Mouse (Mus musculus): ENCODE results near the gene 4933407L21Rik. TPM values are rescaled to one million over a fixed set of nuclear protein-coding genes. Genes with fewer than 3 reads are reported as not detected.
"Not testable (repeated sequence)": the region's sequence is repeated elsewhere in the genome, so short reads cannot be mapped to it uniquely, and the experiment has no call there.

4933407L21Rik gene
- total RNA-seq, 4 experiments from 2014 or later, result not detected

- no peak for DNase-seq (ENCODE audit: low spot score)
These were observed 31.0 kb downstream of the 4933407L21Rik start for GRCm38 (mm10) chr1:85959129-85959888.

GRCm38 (mm10) chr1:85959889-85960276, 31.6 kb downstream of the 4933407L21Rik start:
- no peak for DNase-seq (ENCODE audit: low spot score)

GRCm38 (mm10) chr1:85960873-85961272, 32.6 kb downstream of the 4933407L21Rik start, which contains the start of gene Gpr55:
TSS of gene Gpr55 (minus strand) at chr1:85961007.
- DNase-seq (ENCODE audit: low spot score), result no peak

GRCm38 (mm10) chr1:85962081-85962480, 33.8 kb downstream of the 4933407L21Rik start:
- no peak for DNase-seq (ENCODE audit: low spot score)

GRCm38 (mm10) chr1:85965856-85966255, 37.6 kb downstream of the 4933407L21Rik start:
- DNase-seq (ENCODE audit: low spot score), result no peak

- DNase-seq (ENCODE audit: low spot score), result no peak
These were observed 40.8 kb downstream of the 4933407L21Rik start for GRCm38 (mm10) chr1:85969081-85969480.

GRCm38 (mm10) chr1:85969519-85969918, 41.2 kb downstream of the 4933407L21Rik start:
- DNase-seq (ENCODE audit: low spot score), result no peak

- DNase-seq (ENCODE audit: low spot score), result no peak
These were observed 42.8 kb downstream of the 4933407L21Rik start for GRCm38 (mm10) chr1:85971070-85971469.

- no peak for DNase-seq (ENCODE audit: low spot score)
These were observed 44.1 kb downstream of the 4933407L21Rik start for GRCm38 (mm10) chr1:85972341-85972740.

- DNase-seq (ENCODE audit: low spot score), result no peak
These were observed 45.2 kb downstream of the 4933407L21Rik start for GRCm38 (mm10) chr1:85973468-85973877.

GRCm38 (mm10) chr1:85977709-85978108, 49.4 kb downstream of the 4933407L21Rik start:
- DNase-seq (ENCODE audit: low spot score), result no peak

- no peak for DNase-seq (ENCODE audit: low spot score)
These were observed 53.6 kb downstream of the 4933407L21Rik start for GRCm38 (mm10) chr1:85981738-85982357.

- no peak for DNase-seq (ENCODE audit: low spot score)
These were observed 57.5 kb downstream of the 4933407L21Rik start for GRCm38 (mm10) chr1:85985784-85986183.

- DNase-seq (ENCODE audit: low spot score), result no peak
These were observed 60.1 kb downstream of the 4933407L21Rik start for GRCm38 (mm10) chr1:85988351-85988750.

GRCm38 (mm10) chr1:85988882-85989281, 60.6 kb downstream of the 4933407L21Rik start:
- DNase-seq (ENCODE audit: low spot score), result not testable (repeated sequence)

Other genes with a start within 250 kb of the 4933407L21Rik start
- gene A630001G21Rik, start 149.8 kb upstream of the 4933407L21Rik start, total RNA-seq (2022), result 1 to 10 TPM in 1 of 4 experiments, under 1 TPM in 3; 0.22 to 1.3 (median 0.34) TPM
- 100 to 1,000 TPM; 109 to 121 (median 111) TPM for gene Cab39, start 135.0 kb upstream of the 4933407L21Rik start, total RNA-seq (2022)
- gene Itm2c, start 34.2 kb upstream of the 4933407L21Rik start, total RNA-seq (2022), result 10 to 100 TPM; 56.7 to 61.6 (median 58.2) TPM
- gene Gpr55, start 32.5 kb downstream of the 4933407L21Rik start, total RNA-seq (2022), result under 1 TPM in 1 of 4 experiments, not detected in 3; 0.09 TPM
- gene Spata3, start 88.3 kb downstream of the 4933407L21Rik start, total RNA-seq (2022), result not detected
- not detected for gene 2810459M11Rik, start 117.4 kb downstream of the 4933407L21Rik start, total RNA-seq (2022)
- gene Psmd1, start 135.9 kb downstream of the 4933407L21Rik start, total RNA-seq (2022), result 100 to 1,000 TPM in 3 of 4 experiments, 10 to 100 TPM in 1; 95.7 to 115 (median 109) TPM
- under 1 TPM; 0.27 to 0.78 (median 0.52) TPM for gene Htr2b, start 183.5 kb downstream of the 4933407L21Rik start, total RNA-seq (2022)
- 1 to 10 TPM in 3 of 4 experiments, under 1 TPM in 1; 0.76 to 2.9 (median 1.4) TPM for gene Gm21972, start 205.2 kb downstream of the 4933407L21Rik start, total RNA-seq (2022)
- 1 to 10 TPM; 2.4 to 3.5 (median 2.9) TPM for gene Armc9, start 226.3 kb downstream of the 4933407L21Rik start, total RNA-seq (2022)